Mouse (Mus musculus): ENCODE results near the gene Sh3gl1.

The Sh3gl1 gene

GRCm38 (mm10) chr17:56021161-56021910 lies 15.1 kb downstream of the Sh3gl1 start:
- no peak for DNase-seq (ENCODE audit: low spot score)

DNA sequence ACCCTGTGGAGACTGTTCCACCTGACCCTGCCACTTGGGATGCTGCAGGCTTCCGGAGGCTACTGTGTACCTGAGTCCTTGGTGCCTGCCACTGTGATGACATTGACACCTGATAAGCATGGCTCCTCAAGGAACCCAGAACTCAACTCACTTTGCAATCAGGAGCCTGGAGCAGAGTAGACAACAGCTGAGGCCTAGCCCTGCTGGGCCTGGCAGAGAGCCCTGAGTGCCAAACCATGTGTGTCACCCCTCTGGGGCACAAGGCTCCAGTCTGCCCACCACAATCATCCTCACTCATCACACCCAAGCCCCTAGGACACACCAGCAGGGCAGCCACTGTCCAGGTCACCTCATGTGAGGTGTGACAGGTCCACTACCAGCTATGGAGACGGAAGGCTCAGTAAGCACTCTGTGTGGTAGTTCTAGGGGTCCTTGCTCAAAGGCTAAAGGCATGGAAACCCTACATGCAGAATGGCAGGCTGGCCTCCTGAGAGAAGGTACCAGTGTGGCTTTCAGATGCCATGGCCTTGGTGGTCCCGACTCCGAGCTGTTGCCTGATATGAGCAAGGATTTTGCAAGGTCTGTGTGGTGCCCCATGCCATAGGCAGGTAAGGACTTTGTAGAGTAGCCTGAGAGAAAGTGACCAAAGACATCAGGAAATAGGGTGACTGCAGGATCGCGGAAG lies 15.9 kb downstream of the Sh3gl1 start:
- no peak for DNase-seq (ENCODE audit: low spot score)

DNA sequence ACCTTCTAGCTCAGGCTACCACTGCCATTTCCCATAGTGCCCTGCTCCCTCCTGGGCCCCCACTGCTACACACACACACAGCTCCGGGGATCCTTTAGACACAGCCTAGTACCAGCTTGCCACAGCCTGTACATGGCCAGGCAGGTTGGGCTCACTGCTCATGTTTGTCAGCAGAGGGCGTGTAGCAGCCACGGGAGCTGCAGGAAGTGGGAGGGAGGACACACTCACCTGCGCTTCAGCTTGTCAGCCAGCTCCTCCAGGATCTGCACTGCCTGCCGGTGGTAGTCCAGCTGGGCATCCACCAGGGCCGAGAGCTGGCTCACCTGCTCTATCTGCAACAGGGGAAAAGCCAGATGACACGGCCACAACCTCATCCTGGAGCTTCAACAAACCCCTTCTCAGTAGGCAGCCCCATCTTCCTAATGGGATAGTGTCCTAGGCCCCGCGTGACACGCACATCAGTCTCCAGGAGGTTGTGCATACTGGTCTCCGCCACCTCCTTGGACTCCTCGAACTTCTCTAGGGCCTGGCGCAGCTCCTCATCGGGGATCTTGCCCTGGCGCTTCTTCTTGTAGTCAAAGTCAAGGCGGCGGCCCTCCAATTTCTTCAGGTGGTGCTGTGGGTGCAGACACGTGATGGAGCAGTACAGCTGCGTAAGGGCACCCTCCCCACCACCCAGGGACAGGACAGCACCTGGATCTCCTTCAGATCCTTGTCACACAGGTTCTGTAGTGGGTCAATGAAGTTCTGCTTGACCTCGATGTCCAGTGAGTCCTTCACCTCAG lies 17.9 kb downstream of the Sh3gl1 start:
- DNase-seq (ENCODE audit: low spot score): no peak

DNA sequence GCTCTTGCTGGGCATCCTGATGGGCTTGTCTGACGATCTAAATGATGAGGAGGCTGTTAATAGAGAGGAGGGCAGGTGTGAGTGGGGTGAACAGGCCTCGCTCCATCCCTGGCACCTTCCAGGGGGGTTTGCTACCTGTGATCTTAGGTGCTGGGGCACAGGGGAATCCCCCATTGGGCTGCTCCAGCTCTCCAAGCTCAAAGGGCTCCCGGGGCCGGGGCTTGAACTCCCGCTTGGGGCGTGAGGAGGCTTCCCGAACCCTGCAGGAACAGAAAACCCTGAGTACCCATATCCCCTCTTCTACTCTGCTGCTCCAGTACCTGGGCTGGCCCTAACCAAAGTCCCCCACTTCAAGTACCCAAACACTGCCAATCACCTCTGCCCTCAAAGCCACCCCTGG lies 18.6 kb downstream of the Sh3gl1 start:
- no peak for DNase-seq (ENCODE audit: low spot score)

DNA sequence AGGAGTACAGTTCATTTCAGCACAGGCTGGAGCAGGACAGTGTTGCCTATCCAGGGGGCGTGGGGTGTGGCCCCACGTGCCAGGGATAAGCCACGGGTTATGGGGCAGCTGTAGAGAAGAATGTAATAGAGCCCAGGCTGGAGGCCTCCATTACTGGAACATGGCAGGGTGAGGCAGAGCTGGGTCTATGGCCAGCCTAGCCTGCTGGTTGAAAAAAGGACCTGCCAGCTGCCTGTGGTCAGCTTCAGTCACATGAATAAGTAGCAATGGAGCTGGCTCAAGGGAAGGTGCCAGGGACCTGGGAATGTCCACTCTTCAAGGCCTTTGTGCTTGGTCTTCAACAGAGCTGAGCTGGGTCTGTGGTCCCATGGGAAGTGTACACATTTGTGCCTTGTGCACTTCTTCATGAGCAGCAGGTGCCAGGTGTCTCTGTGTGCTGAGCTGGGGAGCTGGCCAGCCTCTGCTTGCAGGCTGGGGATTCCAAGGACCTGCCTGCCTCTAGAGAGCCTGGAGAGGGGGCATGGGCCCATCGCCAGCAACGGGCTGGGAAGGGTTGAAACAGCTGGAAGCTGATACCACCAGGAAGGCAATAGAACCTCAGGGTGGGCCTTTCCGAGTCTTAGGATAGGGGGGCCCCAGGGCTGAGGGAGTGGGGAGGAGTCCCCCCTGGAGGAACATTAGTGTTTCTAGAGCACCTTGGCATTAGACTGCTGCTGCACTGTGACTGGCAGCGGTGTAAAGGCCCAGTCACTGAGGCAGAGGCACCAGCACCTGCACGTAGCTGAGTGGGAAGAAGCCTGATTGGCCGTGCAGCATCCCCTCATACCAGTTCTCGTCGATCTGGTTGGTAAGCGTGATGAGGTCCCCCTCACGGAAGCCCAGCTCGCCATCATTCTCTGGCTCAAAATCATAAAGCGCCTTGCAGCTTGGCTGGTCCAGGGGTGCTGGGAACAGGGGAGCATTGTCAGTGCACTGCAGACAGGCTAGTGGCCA lies 19.3 kb downstream of the Sh3gl1 start:
- DNase-seq (ENCODE audit: low spot score): no peak

DNA sequence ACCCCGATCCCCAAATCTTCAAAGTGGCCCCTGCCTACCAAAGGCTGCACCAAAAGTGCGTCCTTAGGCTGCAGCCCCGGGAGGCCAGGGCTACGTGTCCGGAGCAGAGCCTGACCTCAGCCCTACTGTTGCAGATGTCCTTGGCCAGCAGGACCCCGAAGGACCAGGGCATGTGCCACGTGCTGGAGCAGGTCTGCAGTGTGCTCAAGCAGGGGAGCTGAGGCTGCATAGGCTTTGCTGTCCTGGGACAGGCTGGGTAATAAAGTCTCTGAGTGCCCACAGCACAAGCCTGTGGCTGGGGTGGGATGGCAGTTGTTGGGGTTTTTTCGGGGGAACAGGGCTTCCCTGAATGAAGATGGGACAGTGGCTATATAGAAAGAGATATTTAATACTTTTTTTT lies 20.1 kb downstream of the Sh3gl1 start:
- no peak for DNase-seq (ENCODE audit: low spot score)

DNA sequence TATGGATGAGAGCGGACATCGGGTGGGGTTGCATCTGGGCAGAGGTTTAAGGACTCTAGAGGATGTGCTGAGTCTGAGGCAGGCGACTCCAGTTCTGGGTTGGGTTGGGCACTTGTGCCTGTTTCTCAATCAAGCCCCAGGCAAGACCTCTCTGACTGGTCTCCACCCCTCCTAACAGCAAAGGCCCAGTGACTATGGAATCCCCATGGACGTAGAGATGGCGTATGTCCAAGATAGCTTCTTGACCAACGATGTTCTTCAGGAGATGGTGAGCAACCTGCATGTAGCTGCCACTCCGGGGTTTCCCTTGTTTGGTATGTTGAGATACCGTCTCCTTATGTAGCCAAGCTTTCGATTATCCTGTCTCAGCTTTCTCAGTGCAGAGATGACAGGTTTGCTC lies 21.1 kb downstream of the Sh3gl1 start:
- DNase-seq (ENCODE audit: low spot score): no peak

GRCm38 (mm10) chr17:56011441-56011840 lies 25.0 kb downstream of the Sh3gl1 start:
- DNase-seq (ENCODE audit: low spot score): no peak

DNA sequence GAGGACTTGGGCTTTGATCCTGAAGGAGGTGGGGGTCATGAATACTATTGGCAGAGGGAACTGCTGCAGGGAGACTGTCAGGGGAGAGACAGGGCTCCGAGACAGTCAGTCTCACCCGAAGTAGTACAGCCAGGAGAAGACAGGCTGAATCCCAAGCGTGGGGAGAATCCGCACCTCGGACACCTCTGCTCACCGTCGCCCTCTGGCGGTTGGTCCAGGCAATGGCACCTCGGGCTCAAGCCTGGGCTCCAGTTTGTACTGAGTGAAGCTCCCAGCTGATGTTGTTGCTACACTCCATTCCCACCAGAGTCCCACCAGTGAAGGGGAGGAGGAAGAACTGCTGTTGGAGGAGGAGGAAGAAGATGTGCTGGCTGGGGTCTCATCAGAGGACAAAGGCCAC lies 25.8 kb downstream of the Sh3gl1 start:
- no peak for DNase-seq (ENCODE audit: low spot score)

- no peak for DNase-seq (ENCODE audit: low spot score)
Observed at GRCm38 (mm10) chr17:56010255-56010654, 26.2 kb downstream of the Sh3gl1 start.

- no peak for DNase-seq (ENCODE audit: low spot score)
Observed at GRCm38 (mm10) chr17:56009962-56010240, 26.5 kb downstream of the Sh3gl1 start.

GRCm38 (mm10) chr17:56009088-56009961 lies 27.1 kb downstream of the Sh3gl1 start:
- peak; percentile 88 for DNase-seq (ENCODE audit: low spot score)

DNA sequence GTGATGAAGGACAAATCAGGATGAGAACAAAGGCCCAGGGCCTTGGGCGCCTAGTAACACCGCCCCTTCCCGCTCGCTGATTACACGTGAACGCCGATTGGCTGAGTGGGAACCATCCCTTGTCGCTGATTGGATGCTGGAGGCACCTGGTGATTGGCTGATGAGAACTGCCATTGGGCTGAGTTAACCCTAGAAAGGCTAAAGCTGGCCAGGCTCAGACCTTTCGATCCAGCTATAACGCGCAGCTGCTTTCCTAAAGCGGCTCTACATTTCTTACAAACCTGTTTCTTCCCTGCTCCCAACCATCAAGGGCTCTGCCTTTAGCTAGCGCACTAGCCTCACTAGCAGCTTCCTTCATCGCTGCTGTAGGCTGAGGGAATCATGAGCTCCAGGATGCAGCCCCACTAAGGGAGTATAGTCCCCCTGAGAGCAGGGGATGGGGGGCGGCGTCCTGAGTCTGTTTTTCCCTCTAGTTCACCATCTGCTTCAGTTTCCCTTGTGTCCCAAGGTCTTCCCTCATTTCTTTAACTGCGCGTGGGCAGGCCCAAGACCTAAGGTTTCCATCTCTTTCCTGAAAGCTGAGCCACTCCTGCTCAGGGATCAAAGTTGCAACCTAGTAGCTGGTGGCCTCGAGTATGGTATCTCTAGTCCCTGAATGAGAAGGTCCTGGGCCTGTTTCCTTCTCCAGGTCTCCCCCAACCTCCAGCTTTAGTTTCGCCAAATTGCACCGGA lies 27.9 kb downstream of the Sh3gl1 start:
- peak; percentile 93 for DNase-seq (ENCODE audit: low spot score)

DNA sequence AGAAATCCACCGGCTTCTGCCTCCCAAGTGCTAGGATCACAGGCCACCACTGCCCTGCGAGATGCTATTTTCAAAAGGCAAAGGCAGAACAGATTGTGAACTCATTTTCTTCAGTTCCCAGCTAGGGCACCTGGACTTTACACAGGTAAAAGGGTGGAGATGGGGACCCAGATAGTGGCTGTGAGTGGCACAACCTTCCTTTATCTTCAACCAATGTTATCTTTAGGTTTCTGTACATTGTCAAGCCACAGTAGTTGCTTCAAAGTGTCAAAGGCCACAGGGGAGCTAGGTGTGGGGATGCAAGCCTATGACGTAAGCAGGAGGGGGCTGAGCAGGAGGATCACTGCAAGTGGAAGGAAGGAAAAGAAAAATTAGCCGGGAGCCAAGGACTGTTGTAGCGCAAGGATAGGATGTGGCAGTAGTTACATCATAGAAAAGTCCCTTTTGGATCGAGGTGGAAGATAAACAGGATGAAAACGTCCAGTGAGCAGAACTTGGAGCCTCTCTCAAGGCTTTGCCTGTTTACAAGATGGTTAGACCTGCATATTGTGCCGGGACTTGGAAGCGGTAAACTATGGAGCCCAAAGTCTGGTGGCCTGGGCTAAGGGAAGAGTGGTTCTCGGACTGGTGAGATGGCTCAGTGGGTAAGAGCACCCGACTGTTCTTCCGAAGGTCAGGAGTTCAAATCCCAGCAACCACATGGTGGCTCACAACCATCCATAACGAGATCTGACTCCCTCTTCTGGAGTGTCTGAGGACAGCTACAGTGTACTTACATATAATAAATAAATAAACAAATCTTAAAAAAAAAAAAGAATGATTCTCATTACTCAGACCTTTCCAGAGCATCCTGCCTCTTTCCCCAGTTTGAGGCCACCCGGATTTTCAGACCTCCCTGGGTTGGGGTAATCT lies 28.7 kb downstream of the Sh3gl1 start:
- DNase-seq (ENCODE audit: low spot score): no peak

DNA sequence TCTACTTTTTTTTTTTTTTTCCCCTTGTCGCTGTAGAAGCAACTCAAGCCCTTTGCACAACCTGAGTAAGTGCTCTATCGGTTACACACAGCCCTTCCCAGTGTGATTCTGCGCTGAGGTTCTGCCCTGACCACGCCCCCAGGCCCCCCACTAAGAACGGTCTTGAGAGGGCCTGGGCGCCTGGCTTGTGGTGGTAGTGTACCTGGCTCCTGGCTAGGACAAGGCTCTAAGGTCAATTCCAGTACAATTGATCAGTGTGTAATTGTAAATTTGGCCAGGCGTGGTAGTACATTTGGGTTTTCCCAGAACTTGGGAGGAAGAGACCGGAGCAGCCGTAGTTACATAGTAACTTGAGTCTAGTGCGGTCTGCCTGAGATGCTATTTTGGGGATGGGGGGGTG lies 29.5 kb downstream of the Sh3gl1 start:
- DNase-seq (ENCODE audit: low spot score): no peak

DNA sequence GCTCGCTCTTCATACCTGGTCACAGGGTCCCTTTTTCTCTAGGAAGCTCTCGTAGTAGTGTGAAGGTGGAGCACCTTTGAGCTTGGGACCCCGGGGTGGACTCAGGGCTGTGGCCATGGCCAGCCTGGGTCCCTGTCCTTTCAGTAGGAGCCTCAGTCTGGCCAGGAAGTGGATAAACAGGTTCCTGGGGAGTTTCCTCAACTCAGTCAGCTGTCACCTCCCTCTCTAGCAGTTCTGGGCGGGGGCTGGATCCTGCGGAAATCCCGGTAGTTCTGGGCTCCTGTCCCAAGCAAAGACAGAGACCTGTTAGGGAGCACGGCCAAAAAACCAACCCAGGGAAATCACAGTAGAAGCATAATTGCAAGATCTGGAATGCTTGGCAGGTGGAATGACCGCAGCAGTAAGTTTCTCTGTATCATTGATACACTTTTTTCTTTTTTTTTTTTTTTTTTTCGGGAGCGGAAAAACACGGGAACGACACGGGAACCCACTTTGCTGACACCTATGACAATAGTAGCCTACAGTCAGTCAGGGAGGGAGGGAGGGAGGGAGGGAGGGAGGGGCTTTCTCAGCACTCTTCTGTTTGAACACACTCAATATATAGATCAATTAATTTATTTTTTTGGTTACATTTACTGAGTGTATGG lies 30.9 kb downstream of the Sh3gl1 start, which contains the start of the genes Stap2 and Mpnd:
Gene Stap2 (minus strand): TSS at position 170 of the 647 bp plus-strand sequence.
Gene Mpnd (plus strand): TSS at position 297 of the 647 bp plus-strand sequence.
- DNase-seq (ENCODE audit: low spot score): no peak

GRCm38 (mm10) chr17:56003000-56003399 lies 33.4 kb downstream of the Sh3gl1 start:
- DNase-seq (ENCODE audit: low spot score): no peak

DNA sequence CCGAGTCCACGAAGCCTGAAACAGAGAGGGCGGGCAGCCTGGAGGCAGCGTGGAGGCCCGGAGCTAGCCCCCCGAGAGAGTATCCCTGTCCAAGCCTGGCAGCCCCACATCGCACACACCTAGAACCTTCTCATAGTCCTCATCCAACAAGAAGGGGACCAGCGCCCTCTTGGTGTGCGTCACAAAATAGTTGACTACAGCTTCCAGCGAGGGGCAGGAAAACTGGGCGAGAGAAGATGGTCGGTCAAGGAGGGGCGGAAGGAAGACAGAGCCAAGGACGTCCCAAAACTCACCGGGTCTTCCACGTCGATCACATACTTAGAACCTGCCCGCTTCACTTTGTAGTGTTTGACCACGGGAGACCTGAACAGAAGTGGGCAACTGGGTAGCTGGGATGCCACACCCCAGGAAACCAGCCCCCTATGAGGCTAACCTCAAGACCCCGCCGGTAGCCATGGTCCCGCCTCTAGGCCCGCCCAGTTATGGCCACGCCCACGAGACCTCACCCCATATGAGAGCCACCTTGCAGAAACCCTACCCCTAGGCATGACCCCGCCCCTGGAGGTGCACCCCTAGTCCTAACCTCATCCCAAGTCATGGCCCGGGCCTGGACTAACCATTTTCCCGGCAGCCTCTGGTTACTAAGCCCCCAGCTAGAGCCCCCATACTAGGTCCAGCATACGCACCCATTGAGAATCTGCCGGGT lies 36.5 kb downstream of the Sh3gl1 start:
- no peak for DNase-seq (ENCODE audit: low spot score)
